Mouse (Mus musculus): ENCODE results near the gene Fkbp1b. TPM values are rescaled to one million over a fixed set of nuclear protein-coding genes. Genes with fewer than 3 reads are reported as not detected.

Gene Fkbp1b
- 1.3 TPM for polyA plus RNA-seq (2014; fragmentation: Illumina TruSeq; extraction: RNeasy Lipid Tissue Mini Kit (QIAGEN cat#74804); ENCODE audit: low read depth, low replicate concordance)

GRCm38 (mm10) chr12:4841392-4841887 lies at the start of gene Fkbp1b:
Fkbp1b (minus strand) TSS chr12:4841591.

DNA sequence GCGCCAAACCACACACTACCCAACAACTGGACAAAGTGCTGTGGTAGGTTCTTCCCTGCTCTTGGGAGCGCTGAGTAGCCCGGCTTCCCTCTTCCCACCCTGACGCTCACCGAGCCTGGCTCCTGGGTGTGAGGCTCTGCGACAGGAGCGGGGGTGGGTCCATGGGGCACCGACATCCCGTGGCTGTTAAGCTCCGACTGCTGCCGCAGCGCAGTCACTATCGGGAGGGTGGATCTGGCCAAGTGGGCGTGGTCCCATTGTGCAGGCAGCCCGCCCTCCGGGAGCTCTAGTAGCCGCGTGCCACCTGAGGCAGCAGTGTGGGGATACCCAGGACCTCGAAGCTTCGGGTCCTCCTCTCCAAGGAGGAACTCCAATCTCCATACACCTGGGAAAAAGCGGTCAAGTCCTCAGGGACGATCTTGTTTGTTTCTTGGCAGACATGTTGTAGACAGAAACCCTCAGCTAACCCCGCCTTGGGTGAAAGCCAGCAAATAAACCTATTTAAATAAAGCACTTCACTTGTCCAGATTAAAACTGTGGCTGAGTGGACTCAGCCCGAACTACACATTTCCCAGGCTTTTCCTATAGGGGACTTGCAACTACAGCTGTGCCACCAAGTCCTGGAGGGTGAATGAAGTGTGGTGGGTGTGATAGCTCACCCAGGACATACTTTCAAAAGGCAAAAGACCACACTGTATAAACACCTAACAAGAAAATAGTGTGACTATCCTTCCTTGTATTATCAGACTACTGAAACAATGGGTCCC lies 33.0 kb upstream of the Fkbp1b start, which contains the start of gene Mfsd2b:
Gene Mfsd2b, minus strand, starts transcription at position 199 of the 767 bp plus-strand sequence.

GRCm38 (mm10) chr12:4842890-4843597 lies 1.7 kb upstream of the Fkbp1b start, which contains the start of gene Wdcp:
Wdcp (plus strand) TSS chr12:4843303.

GRCm38 (mm10) chr12:4817361-4818101 lies 23.9 kb downstream of the Fkbp1b start, which contains the start of gene Sf3b6:
Sf3b6 (plus strand) TSS chr12:4817544.

Other genes with a start within 250 kb of the Fkbp1b start
- gene Itsn2, start 249.0 kb downstream of the Fkbp1b start, polyA plus RNA-seq (2014; fragmentation: Illumina TruSeq; extraction: RNeasy Lipid Tissue Mini Kit (QIAGEN cat#74804); ENCODE audit: low read depth, low replicate concordance) = 96.5 TPM
- gene Gm3625, start 248.7 kb downstream of the Fkbp1b start, polyA plus RNA-seq (2014; fragmentation: Illumina TruSeq; extraction: RNeasy Lipid Tissue Mini Kit (QIAGEN cat#74804); ENCODE audit: low read depth, low replicate concordance) = not detected
- gene Fam228a, start 103.2 kb downstream of the Fkbp1b start, polyA plus RNA-seq (2014; fragmentation: Illumina TruSeq; extraction: RNeasy Lipid Tissue Mini Kit (QIAGEN cat#74804); ENCODE audit: low read depth, low replicate concordance) = 0.49 TPM
- 4.0 TPM for gene Pfn4, start 72.6 kb downstream of the Fkbp1b start, polyA plus RNA-seq (2014; fragmentation: Illumina TruSeq; extraction: RNeasy Lipid Tissue Mini Kit (QIAGEN cat#74804); ENCODE audit: low read depth, low replicate concordance)
- gene Fam228b, start 72.3 kb downstream of the Fkbp1b start, polyA plus RNA-seq (2014; fragmentation: Illumina TruSeq; extraction: RNeasy Lipid Tissue Mini Kit (QIAGEN cat#74804); ENCODE audit: low read depth, low replicate concordance) = 7.9 TPM
- gene Sf3b6, start 24.0 kb downstream of the Fkbp1b start, polyA plus RNA-seq (2014; fragmentation: Illumina TruSeq; extraction: RNeasy Lipid Tissue Mini Kit (QIAGEN cat#74804); ENCODE audit: low read depth, low replicate concordance) = 272 TPM
- gene Wdcp, start 1.7 kb upstream of the Fkbp1b start, polyA plus RNA-seq (2014; fragmentation: Illumina TruSeq; extraction: RNeasy Lipid Tissue Mini Kit (QIAGEN cat#74804); ENCODE audit: low read depth, low replicate concordance) = 5.5 TPM
- 0.57 TPM for gene Mfsd2b, start 32.8 kb upstream of the Fkbp1b start, polyA plus RNA-seq (2014; fragmentation: Illumina TruSeq; extraction: RNeasy Lipid Tissue Mini Kit (QIAGEN cat#74804); ENCODE audit: low read depth, low replicate concordance)
- gene Ubxn2a, start 66.1 kb upstream of the Fkbp1b start, polyA plus RNA-seq (2014; fragmentation: Illumina TruSeq; extraction: RNeasy Lipid Tissue Mini Kit (QIAGEN cat#74804); ENCODE audit: low read depth, low replicate concordance) = 238 TPM
- gene Atad2b, start 75.8 kb upstream of the Fkbp1b start, polyA plus RNA-seq (2014; fragmentation: Illumina TruSeq; extraction: RNeasy Lipid Tissue Mini Kit (QIAGEN cat#74804); ENCODE audit: low read depth, low replicate concordance) = 24.7 TPM

All from kidney, adult 10 weeks (tissue).